Comparison of ENCODE assay signal across 9 mouse cellular contexts in the genomic region with DNA sequence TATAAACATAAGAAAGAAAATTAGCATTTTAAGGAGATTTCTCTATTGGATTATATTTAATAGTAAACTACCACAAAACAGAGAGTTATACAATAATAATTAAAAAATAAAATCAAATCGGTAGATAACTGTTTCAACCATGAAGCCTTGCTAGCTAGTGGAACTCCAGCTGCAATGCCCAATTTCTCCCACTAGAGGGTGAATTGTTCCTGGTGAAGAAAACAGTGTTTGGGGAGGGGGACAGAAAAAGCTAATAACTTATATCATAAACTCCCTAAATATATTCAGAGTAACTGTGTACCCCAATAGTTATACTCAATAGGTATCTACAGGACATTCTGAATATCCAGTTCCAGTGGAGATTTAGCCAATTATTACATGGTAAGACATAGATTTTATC.
DNase-seq lines count a peak whose midpoint lies in the region; ATAC-seq and TF ChIP-seq lines count a peak whose summit lies in the region.
"Had no signal": no experiment of that assay in that cellular context is flagged by ENCODE, and none has a peak within 500 bp of the region (broad histone marks: within the 10 kb centered on the region; RNA-seq: fewer than 3 reads in every experiment).

No protein-coding gene starts in this region.

- H3K9me3 ChIP-seq in ES-E14 (ENCODE audit: control insufficient read depth, insufficient read depth, low read depth, low read length) = no peaks in the 10 kb centered on the region
- no peaks in the 10 kb centered on the region for H3K9me3 ChIP-seq in limb, embryonic 10.5 days (replicated peaks)
- H3K9me3 ChIP-seq: limb, embryonic 15.5 days had no signal

- H3K4me3 ChIP-seq in ES-E14 (ENCODE audit: insufficient read depth in 1 of 2, low read depth in 1 of 2, low read length in 2 of 2, poor library complexity in 1 of 2, severe bottlenecking in 1 of 2) = no peak overlapping the region
- no peak overlapping the region for H3K4me3 ChIP-seq in limb, embryonic 10.5 days
- H3K4me3 ChIP-seq: limb, embryonic 15.5 days had no signal

- peak; percentile 4 to 9 for DNase-seq in cerebellum, adult 18-20 months
- no peak for DNase-seq in cerebellum, adult 9-11 months
- peak; percentile 28 for DNase-seq in layer of hippocampus, adult 11-12 months (ENCODE audit: low spot score)
- DNase-seq in layer of hippocampus, adult 9-10 months (ENCODE audit: low spot score) = no peak
- DNase-seq in ES-E14 (ENCODE audit: low read depth, low spot score) = peak; percentile 13
- DNase-seq in embryo, embryonic 10.5 days (ENCODE audit: low spot score) = peak; percentile 68
- DNase-seq in limb, embryonic 10.5 days (ENCODE audit: low spot score) = peak; percentile 34

- no peaks in the 10 kb centered on the region for H3K36me3 ChIP-seq in ES-E14 (ENCODE audit: control insufficient read depth, insufficient read depth, low read length, poor library complexity, severe bottlenecking)
- no peaks in the 10 kb centered on the region for H3K36me3 ChIP-seq in limb, embryonic 10.5 days
- H3K36me3 ChIP-seq: limb, embryonic 15.5 days had no signal

- H3K4me1 ChIP-seq in ES-E14 (ENCODE audit: control insufficient read depth in 2 of 2, insufficient read depth in 2 of 2, low read length in 2 of 2, poor library complexity in 1 of 2) = no peaks in the 10 kb centered on the region
- H3K4me1 ChIP-seq in limb, embryonic 10.5 days = no peaks in the 10 kb centered on the region
- H3K4me1 ChIP-seq: limb, embryonic 15.5 days had no signal

- H3K27ac ChIP-seq in ES-E14 (ENCODE audit: insufficient read depth, low read depth, low read length, poor library complexity, severe bottlenecking) = no peak overlapping the region
- H3K27ac ChIP-seq in limb, embryonic 10.5 days = no peak overlapping the region
- H3K27ac ChIP-seq: limb, embryonic 15.5 days had no signal

- in situ Hi-C loops in ES-E14 (cut with MboI; ENCODE audit: low sequenced_read_pairs in 2 of 2, unreplicated experiment in 2 of 2) = no loop called here

- WGBS in limb, embryonic 10.5 days = 69% methylated on average over 1 of the region's 1 CpGs

- ATAC-seq in activated CD4-positive, CD25-positive, alpha-beta regulatory T cell, adult 4 months = no peak

- H3K27me3 ChIP-seq in limb, embryonic 10.5 days (ENCODE audit: low read depth, poor library complexity, severe bottlenecking) = no peaks in the 10 kb centered on the region
- H3K27me3 ChIP-seq: limb, embryonic 15.5 days had no signal

- H3K9ac ChIP-seq in ES-E14 (ENCODE audit: insufficient read depth, low read depth, low read length, poor library complexity, severe bottlenecking) = no peak overlapping the region
- H3K9ac ChIP-seq: limb, embryonic 15.5 days had no signal

TF ChIP-seq in ES-E14, 5 proteins besides CTCF, POLR2A, EP300 and RAD21:
- TF ChIP-seq MAFK (IDR thresholded peaks at IDR 0.05; ENCODE audit: insufficient read depth, low read depth, low read length) = no peak
- TF ChIP-seq ZC3H11A (IDR thresholded peaks at IDR 0.05; ENCODE audit: borderline replicate concordance, low read depth, low read length) = peak; percentile 41; the same call in 1 of the 2 replicates

Comparison
In these comparisons a context has a peak if more than half of its experiments do, and no peak if none do; other contexts are left out.
1. DNase-seq: peak in cerebellum, adult 18-20 months (2 of 2), layer of hippocampus, adult 11-12 months (single experiment), ES-E14 (single experiment), embryo, embryonic 10.5 days (single experiment) and limb, embryonic 10.5 days (single experiment); none in cerebellum, adult 9-11 months (single experiment) and layer of hippocampus, adult 9-10 months (single experiment).